Mouse (Mus musculus) c-Kit-positive CD71-positive TER-119-positive erythroid progenitor cells, embryonic 14.5 days (primary cell): ENCODE results near the gene Tcl1b4.

ENCODE experiments used
- DNase-seq: peaks from one replicate; pipeline ENCODE4 v3.0.0-alpha.2; 2013; ENCODE audit warnings: low spot score

Tcl1b4 gene

DNA sequence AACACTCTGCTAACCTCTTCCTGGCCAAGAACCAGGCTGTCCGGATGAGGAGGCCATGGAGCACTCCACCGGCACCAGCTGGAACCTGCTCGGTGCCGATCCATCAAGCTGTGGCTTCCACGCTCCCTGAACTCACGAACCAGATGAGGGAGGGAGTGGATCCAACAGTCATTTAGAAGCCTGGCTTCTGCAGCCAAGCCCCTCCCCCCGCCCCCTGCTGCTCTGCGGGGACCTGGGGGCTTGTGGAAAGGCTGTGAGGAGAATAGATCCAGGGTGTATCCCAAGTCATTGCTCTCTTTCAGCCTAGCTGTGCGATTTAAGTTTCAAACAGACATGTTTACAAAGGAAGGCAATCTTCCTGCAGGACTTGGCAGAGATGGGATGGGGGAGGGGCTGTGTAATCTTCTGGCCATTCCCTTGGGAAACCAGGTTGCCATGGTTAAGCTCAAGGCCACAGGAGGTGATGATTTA is 47.0 kb downstream of the Tcl1b4 start:
- DNase-seq = no peak

DNA sequence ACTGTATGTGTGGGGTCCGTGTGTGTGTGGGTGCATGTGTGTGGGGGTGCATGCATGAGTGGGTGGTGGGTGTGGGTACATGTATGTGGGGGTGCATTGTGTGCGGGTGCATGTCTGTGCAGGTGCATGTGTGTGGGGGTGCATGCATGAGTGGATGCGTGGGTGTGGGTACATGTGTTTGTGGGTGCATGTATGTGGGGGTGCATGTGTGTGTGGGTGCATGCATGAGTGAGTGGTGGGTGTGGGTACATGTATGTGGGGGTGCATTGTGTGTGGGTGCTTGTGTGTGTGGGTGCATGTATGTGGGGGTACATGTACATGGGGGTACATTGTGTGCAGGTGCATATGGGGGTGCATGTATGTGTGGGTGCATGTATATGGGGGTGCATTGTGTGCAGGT is 52.0 kb downstream of the Tcl1b4 start:
- DNase-seq = no peak
